Mouse (Mus musculus) embryonic facial prominence, embryonic 15.5 days (tissue): ENCODE results near the gene Hibch. TPM values are rescaled to one million over a fixed set of nuclear protein-coding genes. Genes with fewer than 3 reads are reported as not detected.

ENCODE experiments used
- ATAC-seq: fragments of 200-750 bp; cut with Nextera tagmentation; 2 replicates; pipeline ENCODE4 v1.8.0; 2017; ENCODE audit warnings: low read depth, moderate TSS enrichment; ENCODE audit not compliant: insufficient number of reproducible peaks, low FRiP score, low TSS enrichment
- H3K27ac ChIP-seq: fragments of 300-500 bp; sonication (generic); replicated peaks from 2 replicates; pipeline ENCODE4 v1.5.1; 2015; ENCODE audit warnings: mild to moderate bottlenecking, inconsistent platforms
- H3K27me3 ChIP-seq: fragments of 300-500 bp; sonication (generic); 2 replicates; pipeline ENCODE4 v1.6.1; 2015; ENCODE audit warnings: inconsistent platforms
- H3K36me3 ChIP-seq: fragments of 300-500 bp; sonication (generic); 2 replicates; pipeline ENCODE4 v1.6.1; 2015; ENCODE audit warnings: mild to moderate bottlenecking, inconsistent platforms
- H3K4me1 ChIP-seq: fragments of 300-500 bp; sonication (generic); 2 replicates; pipeline ENCODE4 v1.6.1; 2015; ENCODE audit warnings: inconsistent platforms
- H3K4me2 ChIP-seq: fragments of 300-500 bp; sonication (generic); replicated peaks from 2 replicates; pipeline ENCODE4 v1.6.1; 2015; ENCODE audit warnings: mild to moderate bottlenecking, inconsistent platforms
- H3K4me3 ChIP-seq: fragments of 300-500 bp; sonication (generic); replicated peaks from 2 replicates; pipeline ENCODE4 v1.5.1; 2015; ENCODE audit warnings: mild to moderate bottlenecking, inconsistent platforms
- H3K9ac ChIP-seq: fragments of 300-500 bp; sonication (generic); 2 replicates; pipeline ENCODE4 v1.6.1; 2015; ENCODE audit warnings: inconsistent platforms
- H3K9me3 ChIP-seq: fragments of 300-500 bp; sonication (generic); replicated peaks from 2 replicates; pipeline ENCODE4 v1.6.1; 2016; ENCODE audit warnings: inconsistent platforms
- WGBS: fragments of 180-500 bp; shearing (Covaris S2); methylation state at CpG from one replicate; pipeline ENCODE4 v1.1.7; 2015; 5-methylcytosine and 5-hydroxymethylcytosine counted together
- polyA plus RNA-seq: library from polyadenylated mRNA; unstranded; fragments of >200 nt; fragmentation: Nextera tagmentation; extraction: Ambion mirVana; gene quantifications from 2 replicates; pipeline ENCODE4 v1.2.1, GENCODE M21; 2015

Hibch gene
- polyA plus RNA-seq = 21.9 and 22.4 TPM in 2 replicates

GRCm38 (mm10) chr1:52844782-52845665, at the start of gene Hibch:
TSS of gene Hibch (plus strand) at chr1:52844929.
- peak within 1 kb of the TSS; percentile 61 for H3K4me2 ChIP-seq
- peak within 1 kb of the TSS; percentile 64 for H3K4me3 ChIP-seq
- peaks cover 8% of the 10 kb centered on the region for H3K4me1 ChIP-seq
- peak; percentile 100 for ATAC-seq
- peak within 1 kb of the TSS; percentile 62 for H3K9ac ChIP-seq
- H3K36me3 ChIP-seq = no peaks in the 10 kb centered on the region
- H3K27ac ChIP-seq = peak within 1 kb of the TSS; percentile 84
- H3K27me3 ChIP-seq = no peaks in the 10 kb centered on the region
- no peaks in the 10 kb centered on the region for H3K9me3 ChIP-seq
- 2% methylated on average over 45 of the region's 45 CpGs for WGBS

GRCm38 (mm10) chr1:52795927-52796326, 48.8 kb upstream of the Hibch start:
- H3K4me2 ChIP-seq = no peak overlapping the region
- no peak overlapping the region for H3K27ac ChIP-seq
- H3K9me3 ChIP-seq = no peaks in the 10 kb centered on the region
- no peaks in the 10 kb centered on the region for H3K27me3 ChIP-seq
- no peak overlapping the region for H3K4me3 ChIP-seq
- peaks cover 19% of the 10 kb centered on the region for H3K36me3 ChIP-seq
- H3K4me1 ChIP-seq = no peaks in the 10 kb centered on the region
- no peak overlapping the region for H3K9ac ChIP-seq
- ATAC-seq = no peak
- WGBS = 81% methylated on average over 2 of the region's 2 CpGs

- H3K27me3 ChIP-seq = no peaks in the 10 kb centered on the region
- peaks cover 7% of the 10 kb centered on the region; the same call in 1 of the 2 replicates for H3K36me3 ChIP-seq
- no peak overlapping the region for H3K27ac ChIP-seq
- no peak overlapping the region for H3K4me2 ChIP-seq
- H3K9ac ChIP-seq = no peak overlapping the region
- H3K4me3 ChIP-seq = no peak overlapping the region
- H3K4me1 ChIP-seq = no peaks in the 10 kb centered on the region
- 59% methylated on average over 10 of the region's 10 CpGs for WGBS
- ATAC-seq = no peak
- H3K9me3 ChIP-seq = no peaks in the 10 kb centered on the region
Observed at GRCm38 (mm10) chr1:52799056-52799726, 45.5 kb upstream of the Hibch start.

- H3K36me3 ChIP-seq = 0 out of 2 replicates have a peak, but pooled peaks cover 1% of the 10 kb centered on the region
- no peaks in the 10 kb centered on the region for H3K27me3 ChIP-seq
- no peak overlapping the region for H3K4me2 ChIP-seq
- no peaks in the 10 kb centered on the region for H3K4me1 ChIP-seq
- WGBS = 78% methylated on average over 5 of the region's 5 CpGs
- H3K27ac ChIP-seq = no peak overlapping the region
- H3K9me3 ChIP-seq = no peaks in the 10 kb centered on the region
- H3K4me3 ChIP-seq = no peak overlapping the region
- no peak overlapping the region for H3K9ac ChIP-seq
- no peak for ATAC-seq
Observed at GRCm38 (mm10) chr1:52799772-52800171, 45.0 kb upstream of the Hibch start.

- H3K36me3 ChIP-seq = no peaks in the 10 kb centered on the region
- no peak overlapping the region for H3K4me2 ChIP-seq
- H3K9ac ChIP-seq = no peak overlapping the region
- H3K4me1 ChIP-seq = no peaks in the 10 kb centered on the region
- H3K27ac ChIP-seq = no peak overlapping the region
- no peak for ATAC-seq
- H3K27me3 ChIP-seq = no peaks in the 10 kb centered on the region
- no peak overlapping the region for H3K4me3 ChIP-seq
- 54% methylated on average over 3 of the region's 3 CpGs for WGBS
- H3K9me3 ChIP-seq = no peaks in the 10 kb centered on the region
Observed at GRCm38 (mm10) chr1:52800340-52800740, 44.4 kb upstream of the Hibch start.

GRCm38 (mm10) chr1:52801651-52802050, 43.1 kb upstream of the Hibch start:
- WGBS = 82% methylated on average over 5 of the region's 5 CpGs
- no peaks in the 10 kb centered on the region for H3K27me3 ChIP-seq
- H3K9me3 ChIP-seq = no peaks in the 10 kb centered on the region
- H3K36me3 ChIP-seq = no peaks in the 10 kb centered on the region
- no peak overlapping the region for H3K4me3 ChIP-seq
- H3K4me2 ChIP-seq = no peak overlapping the region
- no peak for ATAC-seq
- no peak overlapping the region for H3K27ac ChIP-seq
- no peaks in the 10 kb centered on the region for H3K4me1 ChIP-seq
- no peak overlapping the region for H3K9ac ChIP-seq

GRCm38 (mm10) chr1:52802406-52802975, 42.2 kb upstream of the Hibch start:
- Histone ChIP-seq H3K36me3 (no peaks in the 10 kb centered on the region), H3K4me1 (no peaks in the 10 kb centered on the region), H3K27me3 (no peaks in the 10 kb centered on the region), H3K9ac (no peak overlapping the region), H3K4me3 (no peak overlapping the region), H3K27ac (no peak overlapping the region), H3K9me3 (no peaks in the 10 kb centered on the region), H3K4me2 (no peak overlapping the region)
- 86% methylated on average over 5 of the region's 5 CpGs for WGBS
- no peak for ATAC-seq

GRCm38 (mm10) chr1:52805041-52805440, 39.7 kb upstream of the Hibch start:
- Histone ChIP-seq H3K4me3 (no peak overlapping the region), H3K27me3 (no peaks in the 10 kb centered on the region), H3K36me3 (no peaks in the 10 kb centered on the region), H3K4me2 (no peak overlapping the region), H3K4me1 (no peaks in the 10 kb centered on the region), H3K9ac (no peak overlapping the region), H3K9me3 (no peaks in the 10 kb centered on the region), H3K27ac (no peak overlapping the region)
- no peak for ATAC-seq
- 48% methylated on average over 1 of the region's 1 CpGs for WGBS

- Histone ChIP-seq H3K4me3 (no peak overlapping the region), H3K27ac (no peak overlapping the region), H3K4me1 (no peaks in the 10 kb centered on the region), H3K9ac (no peak overlapping the region), H3K9me3 (no peaks in the 10 kb centered on the region), H3K36me3 (no peaks in the 10 kb centered on the region), H3K4me2 (no peak overlapping the region), H3K27me3 (no peaks in the 10 kb centered on the region)
- ATAC-seq = no peak
- WGBS = 89% methylated on average over 6 of the region's 6 CpGs
Observed at GRCm38 (mm10) chr1:52808456-52808855, 36.3 kb upstream of the Hibch start.

- H3K27ac ChIP-seq = peak overlapping the region; percentile 83; the same call in 1 of the 2 replicates
- H3K27me3 ChIP-seq = no peaks in the 10 kb centered on the region
- 0 out of 2 replicates have a peak, but pooled peaks have one; percentile 31 for ATAC-seq
- WGBS = 35% methylated on average over 13 of the region's 13 CpGs
- H3K4me3 ChIP-seq = peak overlapping the region; percentile 70
- H3K9me3 ChIP-seq = no peaks in the 10 kb centered on the region
- no peak overlapping the region for H3K9ac ChIP-seq
- H3K4me1 ChIP-seq = peaks cover 15% of the 10 kb centered on the region
- H3K36me3 ChIP-seq = no peaks in the 10 kb centered on the region
- H3K4me2 ChIP-seq = peak overlapping the region; percentile 79
Observed at GRCm38 (mm10) chr1:52816232-52816891, 28.4 kb upstream of the Hibch start.
